Mouse (Mus musculus) small intestine, adult 2 months (tissue): ENCODE measurements at regions not wholly inside any gene's neighbourhood (a gene's known extent, or its start where the extent isn't known, plus 50 kb on each side); places are given as distances from the start of the nearest gene placed in this dataset.

Source experiments
- H3K27ac ChIP-seq: fragments of 200-500 bp; 2 replicates; pipeline ENCODE4 v1.5.1; 2012; ENCODE audit warnings: low read depth, low read length, control low read depth, inconsistent platforms; ENCODE audit not compliant: insufficient read depth
- H3K27me3 ChIP-seq: fragments of 200-500 bp; 2 replicates; pipeline ENCODE4 v1.6.1; 2012; ENCODE audit warnings: mild to moderate bottlenecking, moderate library complexity, low read length, inconsistent platforms; ENCODE audit not compliant: control insufficient read depth, insufficient read depth
- H3K36me3 ChIP-seq: fragments of 200-500 bp; 2 replicates; pipeline ENCODE4 v1.6.1; 2012; ENCODE audit warnings: mild to moderate bottlenecking, low read length, control low read depth, inconsistent platforms; ENCODE audit not compliant: control insufficient read depth, insufficient read depth
- H3K4me1 ChIP-seq: fragments of 200-500 bp; 2 replicates; pipeline ENCODE4 v1.6.1; 2012; ENCODE audit warnings: low read length, inconsistent platforms, mixed read lengths; ENCODE audit not compliant: control insufficient read depth, insufficient read depth, insufficient read length
- H3K4me3 ChIP-seq: fragments of 200-500 bp; 2 replicates; pipeline ENCODE4 v1.5.1; 2012; ENCODE audit warnings: low read depth, mild to moderate bottlenecking, control low read depth, inconsistent platforms, low read length, moderate library complexity
- CTCF ChIP-seq: fragments of 200-500 bp; IDR thresholded peaks from 2 replicates; pipeline ENCODE4 v1.5.1; 2012; ENCODE audit warnings: low read depth, mild to moderate bottlenecking, control low read depth, inconsistent platforms, low read length, moderate library complexity, mixed read lengths; ENCODE audit not compliant: insufficient replicate concordance, insufficient read length; ENCODE audit errors: extremely low read depth
- POLR2A ChIP-seq: fragments of 200-500 bp; IDR thresholded peaks from 2 replicates; pipeline ENCODE4 v1.6.1; 2012; ENCODE audit warnings: low read depth, mild to moderate bottlenecking, control low read depth, inconsistent platforms, low read length, moderate library complexity
- WGBS: fragments of 180-500 bp; shearing (Covaris S2); methylation state at CpG from one replicate; pipeline ENCODE4 v1.1.7; 2018; 5-methylcytosine and 5-hydroxymethylcytosine counted together

- WGBS, result 64% methylated on average over 11 of the region's 11 CpGs
- H3K27ac ChIP-seq, result no peak overlapping the region
- H3K4me1 ChIP-seq, result no peaks in the 10 kb centered on the region
- H3K27me3 ChIP-seq, result 0 out of 2 replicates have a peak, but pooled peaks cover 2% of the 10 kb centered on the region
- H3K4me3 ChIP-seq, result no peak overlapping the region
- no peak for TF ChIP-seq CTCF
- TF ChIP-seq POLR2A, result no peak
- H3K36me3 ChIP-seq, result no peaks in the 10 kb centered on the region
Observed at GRCm38 (mm10) chr13:52279281-52279969, 251.7 kb downstream of the Diras2 start.

DNA sequence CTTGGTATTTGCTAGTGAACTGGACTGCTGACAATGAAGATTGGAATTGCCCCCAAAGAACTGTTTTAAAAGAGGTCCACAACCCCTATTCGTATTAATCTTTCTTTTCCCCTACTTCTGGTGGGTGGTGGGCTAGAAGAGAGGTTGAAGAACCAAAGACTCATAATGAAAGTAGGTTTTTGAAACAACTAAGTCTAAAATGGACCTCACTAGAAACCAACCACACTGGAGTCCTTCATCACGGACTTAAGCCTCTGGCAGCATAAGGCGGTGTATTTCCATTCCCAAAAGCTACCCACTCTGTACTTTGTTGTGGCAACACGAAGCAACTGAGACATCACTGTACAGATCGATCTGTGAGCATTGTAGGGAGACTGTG, 251.1 kb downstream of the Diras2 start:
- Histone ChIP-seq H3K27me3 (0 out of 2 replicates have a peak, but pooled peaks cover 2% of the 10 kb centered on the region), H3K27ac (no peak overlapping the region), H3K36me3 (no peaks in the 10 kb centered on the region), H3K4me1 (no peaks in the 10 kb centered on the region), H3K4me3 (no peak overlapping the region)
- TF ChIP-seq CTCF, result no peak
- no peak for TF ChIP-seq POLR2A
- WGBS, result 86% methylated on average over 5 of the region's 5 CpGs

GRCm38 (mm10) chr13:52281271-52281670, 249.8 kb downstream of the Diras2 start:
- no peaks in the 10 kb centered on the region for H3K36me3 ChIP-seq
- no peak overlapping the region for H3K27ac ChIP-seq
- 0 out of 2 replicates have a peak, but pooled peaks cover 2% of the 10 kb centered on the region for H3K27me3 ChIP-seq
- no peaks in the 10 kb centered on the region for H3K4me1 ChIP-seq
- H3K4me3 ChIP-seq, result no peak overlapping the region
- TF ChIP-seq CTCF, result no peak
- TF ChIP-seq POLR2A, result no peak
- WGBS, result 72% methylated on average over 2 of the region's 2 CpGs

GRCm38 (mm10) chr13:52282500-52282899, 248.6 kb downstream of the Diras2 start:
- H3K27me3 ChIP-seq, result 0 out of 2 replicates have a peak, but pooled peaks cover 2% of the 10 kb centered on the region
- 64% methylated on average over 13 of the region's 13 CpGs for WGBS
- no peak for TF ChIP-seq POLR2A
- no peak for TF ChIP-seq CTCF
- no peaks in the 10 kb centered on the region for H3K36me3 ChIP-seq
- H3K27ac ChIP-seq, result no peak overlapping the region
- H3K4me3 ChIP-seq, result no peak overlapping the region
- no peaks in the 10 kb centered on the region for H3K4me1 ChIP-seq

DNA sequence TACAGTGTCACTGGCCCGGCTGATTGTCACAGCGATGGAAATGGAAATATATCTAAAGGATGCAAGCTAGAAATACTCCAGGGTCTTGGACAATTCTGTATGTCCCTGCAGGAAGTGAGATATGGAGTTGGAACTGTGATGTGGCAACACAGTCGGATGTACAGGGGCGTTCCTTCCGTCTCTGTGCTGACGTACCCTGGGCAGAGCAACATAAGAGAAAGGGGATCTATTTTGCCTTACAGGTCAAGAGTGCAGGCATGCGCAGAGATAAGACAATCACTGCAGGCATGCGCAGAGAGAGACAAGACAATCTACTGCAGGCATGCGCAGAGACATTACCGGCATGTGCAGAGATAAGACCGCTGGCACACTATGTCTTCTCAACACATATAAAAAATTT, 247.6 kb downstream of the Diras2 start:
- Histone ChIP-seq H3K4me3 (no peak overlapping the region), H3K27ac (no peak overlapping the region), H3K36me3 (no peaks in the 10 kb centered on the region), H3K4me1 (no peaks in the 10 kb centered on the region), H3K27me3 (0 out of 2 replicates have a peak, but pooled peaks cover 2% of the 10 kb centered on the region)
- WGBS, result 43% methylated on average over 11 of the region's 11 CpGs
- TF ChIP-seq POLR2A (no peak), CTCF (no peak)

DNA sequence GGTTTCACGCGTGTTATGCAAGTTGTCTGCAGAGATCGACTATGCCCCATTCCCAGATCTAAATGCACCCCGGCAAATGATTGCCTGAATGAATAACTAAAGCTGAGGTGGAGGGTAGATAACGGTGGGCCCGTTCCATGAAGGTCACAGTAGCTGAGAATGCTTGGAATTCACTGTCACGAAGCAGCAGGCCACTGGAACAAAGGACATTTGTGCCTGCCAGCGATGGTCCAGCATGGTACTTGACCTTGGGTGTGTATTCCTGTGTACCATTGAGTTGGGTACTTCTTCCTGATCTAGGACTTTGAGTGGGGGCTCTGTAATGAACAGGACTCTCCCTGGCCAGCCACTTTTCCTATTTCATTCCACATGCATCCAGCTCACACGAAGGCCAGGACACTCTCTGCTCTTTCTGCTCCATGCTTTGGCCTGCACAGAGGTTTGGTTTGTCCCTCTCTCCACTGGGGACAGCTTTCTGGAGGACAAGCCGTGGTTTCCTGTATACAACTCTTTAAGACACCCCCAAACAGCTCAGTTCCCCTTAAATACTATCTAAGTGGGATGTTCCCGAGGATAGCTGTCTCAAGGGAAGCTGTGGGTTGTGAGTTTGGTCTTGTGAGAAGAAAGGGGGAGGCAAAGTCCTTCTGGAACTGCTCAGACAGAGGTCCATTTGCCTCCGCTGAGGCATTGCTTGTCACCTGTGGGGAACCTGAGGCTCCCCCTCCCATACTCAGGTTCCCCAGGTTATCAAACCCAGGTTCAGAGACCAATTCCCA, 246.9 kb downstream of the Diras2 start:
- no peak for TF ChIP-seq POLR2A
- no peak for TF ChIP-seq CTCF
- Histone ChIP-seq H3K4me3 (no peak overlapping the region), H3K36me3 (no peaks in the 10 kb centered on the region), H3K27me3 (0 out of 2 replicates have a peak, but pooled peaks cover 2% of the 10 kb centered on the region), H3K27ac (no peak overlapping the region), H3K4me1 (no peaks in the 10 kb centered on the region)
- 63% methylated on average over 12 of the region's 12 CpGs for WGBS

DNA sequence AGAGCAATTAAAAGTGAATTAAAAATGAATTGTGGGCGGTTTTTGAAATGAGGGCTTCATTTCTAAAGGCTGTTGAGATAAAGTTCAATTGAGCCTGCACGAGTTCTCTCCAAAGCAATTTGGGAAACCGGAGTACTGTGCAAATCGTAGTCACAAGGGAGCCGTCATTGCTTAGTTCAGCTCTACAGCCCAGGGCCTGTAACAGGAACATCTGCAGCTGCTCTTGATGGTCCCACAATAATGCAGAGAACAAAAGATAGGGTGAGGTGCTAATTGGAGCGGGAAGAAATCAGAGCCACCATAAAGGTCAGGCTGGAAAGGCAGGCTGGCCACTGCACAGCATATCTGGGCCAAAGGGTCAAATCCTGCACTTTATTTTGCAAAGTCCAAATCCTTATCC, 242.7 kb downstream of the Diras2 start:
- WGBS, result 73% methylated on average over 6 of the region's 6 CpGs
- Histone ChIP-seq H3K4me1 (no peaks in the 10 kb centered on the region), H3K27ac (no peak overlapping the region), H3K36me3 (no peaks in the 10 kb centered on the region), H3K4me3 (no peak overlapping the region), H3K27me3 (no peaks in the 10 kb centered on the region)
- TF ChIP-seq POLR2A, result no peak
- TF ChIP-seq CTCF, result no peak
